Mouse (Mus musculus) forebrain, embryonic 15.5 days (tissue): ENCODE measurements around the gene Bcl2. TPM values are rescaled to one million over a fixed set of nuclear protein-coding genes. Genes with fewer than 3 reads are reported as not detected.

ENCODE experiments used
- ATAC-seq: fragments of 200-750 bp; cut with Nextera tagmentation; replicated peaks from 2 replicates; pipeline ENCODE4 v1.8.0; 2017; ENCODE audit warnings: mild to moderate bottlenecking, moderate TSS enrichment, moderate library complexity
- H3K27ac ChIP-seq: fragments of 300-500 bp; sonication (generic); replicated peaks from 2 replicates; pipeline ENCODE4 v1.5.1; 2015; ENCODE audit warnings: mild to moderate bottlenecking, inconsistent platforms
- H3K27me3 ChIP-seq: fragments of 300-500 bp; sonication (generic); 2 replicates; pipeline ENCODE4 v1.6.1; 2015; ENCODE audit warnings: inconsistent platforms
- H3K36me3 ChIP-seq: fragments of 300-500 bp; sonication (generic); 2 replicates; pipeline ENCODE4 v1.6.1; 2015; ENCODE audit warnings: mild to moderate bottlenecking, inconsistent platforms
- H3K4me1 ChIP-seq: fragments of 300-500 bp; sonication (generic); 2 replicates; pipeline ENCODE4 v1.6.1; 2015; ENCODE audit warnings: inconsistent platforms
- H3K4me2 ChIP-seq: fragments of 300-500 bp; sonication (generic); replicated peaks from 2 replicates; pipeline ENCODE4 v1.6.1; 2015; ENCODE audit warnings: mild to moderate bottlenecking, inconsistent platforms
- H3K4me3 ChIP-seq: fragments of 300-500 bp; sonication (generic); 2 replicates; pipeline ENCODE4 v1.5.1; 2015; ENCODE audit warnings: mild to moderate bottlenecking, inconsistent platforms
- H3K9ac ChIP-seq: fragments of 300-500 bp; sonication (generic); replicated peaks from 2 replicates; pipeline ENCODE4 v1.6.1; 2015; ENCODE audit warnings: mild to moderate bottlenecking, inconsistent platforms
- H3K9me3 ChIP-seq: fragments of 300-500 bp; sonication (generic); 2 replicates; pipeline ENCODE4 v1.6.1; 2016; ENCODE audit warnings: inconsistent platforms
- whole genome bisulfite sequencing: fragments of 180-500 bp; shearing (Covaris S2); methylation state at CpG from one replicate; pipeline ENCODE4 v1.1.7; 2015; ENCODE audit warnings: mixed read lengths; 5-methylcytosine and 5-hydroxymethylcytosine counted together
- polyA plus RNA-seq: library from polyadenylated mRNA; unstranded; fragments of >200 nt; fragmentation: Nextera tagmentation; extraction: Ambion mirVana; gene quantifications from 2 replicates; pipeline ENCODE4 v1.2.1, GENCODE M21; 2015

The Bcl2 gene
- polyA plus RNA-seq, 1 experiment from 2014 or later: 15.3 TPM

GRCm38 (mm10) chr1:106608098-106608778 lies 105.8 kb downstream of the Bcl2 start:
- Histone ChIP-seq H3K27me3 (no peaks in the 10 kb centered on the region), H3K27ac (no peak overlapping the region), H3K4me2 (no peak overlapping the region), H3K9ac (no peak overlapping the region), H3K4me3 (no peak overlapping the region), H3K9me3 (no peaks in the 10 kb centered on the region), H3K36me3 (no peaks in the 10 kb centered on the region), H3K4me1 (peaks cover 6% of the 10 kb centered on the region)
- ATAC-seq: no peak
- 75% methylated on average over 4 of the region's 4 CpGs for WGBS

- Histone ChIP-seq H3K4me3 (no peak overlapping the region), H3K9me3 (no peaks in the 10 kb centered on the region), H3K4me2 (no peak overlapping the region), H3K4me1 (peaks cover 15% of the 10 kb centered on the region), H3K36me3 (no peaks in the 10 kb centered on the region), H3K9ac (no peak overlapping the region), H3K27me3 (no peaks in the 10 kb centered on the region), H3K27ac (no peak overlapping the region)
- WGBS: 88% methylated on average over 5 of the region's 5 CpGs
- ATAC-seq: no peak
Measured at GRCm38 (mm10) chr1:106606951-106607350, 107.1 kb downstream of the Bcl2 start.

- Histone ChIP-seq H3K9me3 (no peaks in the 10 kb centered on the region), H3K27ac (0 out of 2 replicates have a peak overlapping the region, but pooled peaks have one; percentile 15), H3K4me3 (no peak overlapping the region), H3K9ac (no peak overlapping the region), H3K36me3 (no peaks in the 10 kb centered on the region), H3K4me2 (0 out of 2 replicates have a peak overlapping the region, but pooled peaks have one; percentile 0), H3K27me3 (no peaks in the 10 kb centered on the region), H3K4me1 (peaks cover 15% of the 10 kb centered on the region)
- WGBS: 47% methylated on average over 4 of the region's 4 CpGs
- 0 out of 2 replicates have a peak, but pooled peaks have one; percentile 20 for ATAC-seq
Measured at GRCm38 (mm10) chr1:106603406-106603805, 110.7 kb downstream of the Bcl2 start.

DNA sequence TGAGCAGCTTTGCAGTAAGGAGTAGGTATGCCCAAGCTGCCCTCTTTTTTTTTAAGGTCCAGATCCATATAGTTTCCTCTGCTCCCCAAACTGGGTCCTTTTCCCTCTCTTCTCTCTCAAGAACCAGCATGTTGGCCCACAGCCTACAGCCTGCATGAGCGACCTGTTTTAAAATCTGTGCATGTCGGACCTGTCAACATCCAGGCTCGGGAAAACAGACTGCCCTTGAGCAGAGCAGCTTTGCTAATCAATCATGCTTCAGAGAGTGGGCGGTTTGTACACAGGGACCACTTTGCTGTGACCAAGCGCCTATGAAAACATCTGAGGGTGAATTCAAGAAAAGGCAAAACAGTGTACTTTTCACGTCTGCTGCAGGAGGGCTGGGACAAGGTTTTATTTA lies 111.1 kb downstream of the Bcl2 start:
- Histone ChIP-seq H3K4me3 (no peak overlapping the region), H3K27ac (peak overlapping the region; percentile 15; the same call in 1 of the 2 replicates), H3K9ac (no peak overlapping the region), H3K27me3 (no peaks in the 10 kb centered on the region), H3K36me3 (no peaks in the 10 kb centered on the region), H3K4me1 (peaks cover 15% of the 10 kb centered on the region), H3K9me3 (no peaks in the 10 kb centered on the region), H3K4me2 (0 out of 2 replicates have a peak overlapping the region, but pooled peaks have one; percentile 0)
- WGBS: 9% methylated on average over 6 of the region's 6 CpGs
- ATAC-seq: peak; percentile 92

GRCm38 (mm10) chr1:106602536-106602935 lies 111.5 kb downstream of the Bcl2 start:
- H3K27me3 ChIP-seq: no peaks in the 10 kb centered on the region
- peaks cover 15% of the 10 kb centered on the region for H3K4me1 ChIP-seq
- no peak overlapping the region for H3K4me2 ChIP-seq
- H3K36me3 ChIP-seq: no peaks in the 10 kb centered on the region
- no peak overlapping the region for H3K4me3 ChIP-seq
- H3K27ac ChIP-seq: peak overlapping the region; percentile 15; the same call in 1 of the 2 replicates
- 39% methylated on average over 5 of the region's 5 CpGs for WGBS
- H3K9me3 ChIP-seq: no peaks in the 10 kb centered on the region
- no peak for ATAC-seq
- H3K9ac ChIP-seq: no peak overlapping the region

DNA sequence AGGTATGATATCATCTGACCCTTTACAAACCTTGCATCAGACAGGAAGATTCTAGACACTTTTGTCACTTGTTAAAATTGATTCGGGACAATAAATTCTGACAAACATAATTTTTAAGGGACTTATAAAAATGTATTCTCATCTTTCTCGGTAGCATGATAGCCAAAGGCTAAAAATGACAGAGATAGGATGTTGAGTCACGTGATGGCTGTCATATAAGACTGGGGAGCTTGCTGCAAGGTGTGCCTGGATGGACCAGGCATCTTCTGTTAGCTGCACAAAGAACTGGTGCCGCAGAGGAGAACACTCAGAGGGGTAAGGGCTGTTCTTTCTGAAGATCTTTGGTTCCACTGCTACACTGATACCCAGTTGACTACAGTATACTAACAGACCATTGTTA lies 112.8 kb downstream of the Bcl2 start:
- Histone ChIP-seq H3K4me2 (no peak overlapping the region), H3K9me3 (no peaks in the 10 kb centered on the region), H3K4me3 (no peak overlapping the region), H3K27ac (no peak overlapping the region), H3K9ac (no peak overlapping the region), H3K36me3 (no peaks in the 10 kb centered on the region), H3K27me3 (no peaks in the 10 kb centered on the region), H3K4me1 (peaks cover 15% of the 10 kb centered on the region)
- WGBS: 88% methylated on average over 4 of the region's 4 CpGs
- no peak for ATAC-seq

- no peak for ATAC-seq
- Histone ChIP-seq H3K36me3 (no peaks in the 10 kb centered on the region), H3K4me1 (peaks cover 15% of the 10 kb centered on the region), H3K27ac (no peak overlapping the region), H3K9ac (no peak overlapping the region), H3K4me2 (no peak overlapping the region), H3K4me3 (no peak overlapping the region), H3K9me3 (no peaks in the 10 kb centered on the region), H3K27me3 (no peaks in the 10 kb centered on the region)
- WGBS: 88% methylated on average over 5 of the region's 5 CpGs
Measured at GRCm38 (mm10) chr1:106600841-106601240, 113.2 kb downstream of the Bcl2 start.

GRCm38 (mm10) chr1:106598292-106598583 lies 115.8 kb downstream of the Bcl2 start:
- H3K27ac ChIP-seq: no peak overlapping the region
- WGBS: 89% methylated on average over 2 of the region's 2 CpGs

DNA sequence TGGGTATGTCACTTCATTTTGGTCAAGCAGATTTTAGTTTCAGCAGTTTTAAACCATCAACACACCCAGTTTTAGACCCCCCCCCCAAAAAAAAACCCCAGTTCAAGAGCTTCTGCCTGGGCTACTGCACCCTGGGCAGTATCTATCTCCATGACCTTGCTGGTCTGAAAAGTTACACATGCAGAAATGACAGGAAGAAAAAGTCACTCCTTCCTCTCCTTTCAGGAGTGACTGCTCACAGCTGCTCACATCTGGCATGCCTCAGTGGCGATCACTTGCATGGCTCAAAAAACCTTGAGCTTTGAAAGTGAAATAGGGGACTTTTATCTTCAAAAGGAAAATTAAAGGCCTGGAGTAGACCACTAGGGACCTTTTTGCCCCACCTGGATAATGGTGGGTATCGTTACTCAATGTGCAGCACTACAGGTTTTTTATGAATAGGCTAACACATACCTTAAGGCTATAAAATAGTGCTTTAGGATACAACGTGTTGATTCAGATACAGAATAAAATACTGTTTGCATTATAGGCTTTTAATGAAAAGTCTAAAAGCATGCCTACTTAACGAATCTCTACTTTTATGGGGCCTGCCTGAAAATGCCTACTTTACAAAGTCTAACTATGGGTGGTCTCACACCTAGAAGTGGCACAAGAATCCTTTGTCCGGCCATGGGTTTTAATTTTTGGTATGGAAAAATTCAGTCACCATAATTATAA lies 116.3 kb downstream of the Bcl2 start:
- no peaks in the 10 kb centered on the region for H3K36me3 ChIP-seq
- peaks cover 9% of the 10 kb centered on the region for H3K4me1 ChIP-seq
- ATAC-seq: no peak
- WGBS: 72% methylated on average over 5 of the region's 5 CpGs
- no peaks in the 10 kb centered on the region for H3K9me3 ChIP-seq
- no peak overlapping the region for H3K9ac ChIP-seq
- H3K27me3 ChIP-seq: no peaks in the 10 kb centered on the region
- no peak overlapping the region for H3K4me2 ChIP-seq
- no peak overlapping the region for H3K27ac ChIP-seq
- no peak overlapping the region for H3K4me3 ChIP-seq

More at GRCm38 (mm10) chr1:106598292-106598583, 115.8 kb downstream of the Bcl2 start:
- Histone ChIP-seq H3K27me3 (no peaks in the 10 kb centered on the region), H3K4me2 (no peak overlapping the region), H3K36me3 (no peaks in the 10 kb centered on the region), H3K9ac (no peak overlapping the region), H3K4me1 (peaks cover 14% of the 10 kb centered on the region), H3K9me3 (no peaks in the 10 kb centered on the region), H3K4me3 (no peak overlapping the region)
- ATAC-seq: no peak

DNA sequence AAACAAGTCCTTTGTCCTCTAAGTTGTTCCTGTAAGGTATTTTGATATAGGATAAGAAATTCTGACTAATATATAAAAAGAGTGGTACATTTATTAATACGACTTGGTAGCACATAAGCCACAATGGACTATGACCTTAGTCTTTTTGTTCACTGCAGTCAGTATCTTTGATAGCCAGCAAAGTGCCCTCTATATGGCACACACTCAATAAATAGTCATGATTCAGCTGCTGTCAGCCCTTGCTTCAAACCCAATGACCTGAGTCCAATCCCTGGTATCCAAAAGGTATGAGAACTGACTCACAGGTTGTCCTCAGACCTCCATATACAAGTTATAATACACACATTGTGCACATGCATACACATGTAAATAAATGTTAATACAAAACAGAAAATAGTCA lies 117.7 kb downstream of the Bcl2 start:
- Histone ChIP-seq H3K27me3 (no peaks in the 10 kb centered on the region), H3K4me1 (0 out of 2 replicates have a peak, but pooled peaks cover 5% of the 10 kb centered on the region), H3K27ac (no peak overlapping the region), H3K36me3 (no peaks in the 10 kb centered on the region), H3K9ac (no peak overlapping the region), H3K4me3 (no peak overlapping the region), H3K4me2 (no peak overlapping the region), H3K9me3 (no peaks in the 10 kb centered on the region)
- WGBS: 92% methylated on average over 1 of the region's 1 CpGs
- ATAC-seq: no peak

DNA sequence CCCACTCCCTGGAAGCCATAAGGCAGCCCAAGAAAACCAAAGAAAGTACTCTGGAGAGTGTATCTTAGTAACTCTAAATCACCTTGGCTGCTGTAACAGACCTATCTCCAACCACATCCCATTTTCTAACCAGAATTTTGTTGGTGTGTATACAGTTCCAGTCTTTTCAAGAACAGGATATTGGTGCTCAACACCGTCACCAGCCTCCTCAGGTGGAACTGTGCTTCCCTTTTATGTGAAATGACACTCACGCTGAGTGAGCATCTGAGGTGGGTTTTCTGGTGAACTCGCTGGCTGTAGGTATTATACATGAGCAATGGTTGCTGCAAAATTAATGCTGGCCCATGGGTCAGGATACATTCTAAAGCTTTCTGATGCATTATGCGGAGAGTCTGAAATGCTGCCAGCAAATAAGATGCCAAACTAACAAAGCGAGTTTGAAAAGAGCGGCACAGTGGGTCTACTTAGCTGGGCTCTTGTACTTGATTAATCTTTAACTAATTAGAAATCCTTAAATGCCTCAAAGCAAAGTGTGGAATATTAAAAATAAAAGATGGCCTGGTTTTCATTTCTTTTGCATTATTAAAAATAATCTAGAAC lies 118.7 kb downstream of the Bcl2 start:
- no peaks in the 10 kb centered on the region for H3K36me3 ChIP-seq
- 29% methylated on average over 6 of the region's 6 CpGs for WGBS
- H3K4me3 ChIP-seq: no peak overlapping the region
- no peak for ATAC-seq
- H3K4me1 ChIP-seq: 0 out of 2 replicates have a peak, but pooled peaks cover 5% of the 10 kb centered on the region
- H3K9me3 ChIP-seq: no peaks in the 10 kb centered on the region
- no peak overlapping the region for H3K4me2 ChIP-seq
- H3K9ac ChIP-seq: no peak overlapping the region
- no peak overlapping the region for H3K27ac ChIP-seq
- no peaks in the 10 kb centered on the region for H3K27me3 ChIP-seq

GRCm38 (mm10) chr1:106591180-106591774 lies 122.8 kb downstream of the Bcl2 start:
- 31% methylated on average over 2 of the region's 2 CpGs for WGBS
- Histone ChIP-seq H3K4me1 (0 out of 2 replicates have a peak, but pooled peaks cover 5% of the 10 kb centered on the region), H3K4me2 (no peak overlapping the region)

More at GRCm38 (mm10) chr1:106591180-106591774, 122.8 kb downstream of the Bcl2 start:
- Histone ChIP-seq H3K27ac (no peak overlapping the region), H3K27me3 (no peaks in the 10 kb centered on the region), H3K9ac (no peak overlapping the region), H3K9me3 (no peaks in the 10 kb centered on the region), H3K4me3 (no peak overlapping the region), H3K36me3 (no peaks in the 10 kb centered on the region)
- ATAC-seq: no peak
